Mouse (Mus musculus): ENCODE data around the gene Ankfy1. TPM values are rescaled to one million over a fixed set of nuclear protein-coding genes. Genes with fewer than 3 reads are reported as not detected.

The Ankfy1 gene
- 9.0 and 10.9 TPM in 2 replicates for polyA plus RNA-seq (2015; fragmentation: Nextera tagmentation; extraction: Ambion mirVana)

DNA sequence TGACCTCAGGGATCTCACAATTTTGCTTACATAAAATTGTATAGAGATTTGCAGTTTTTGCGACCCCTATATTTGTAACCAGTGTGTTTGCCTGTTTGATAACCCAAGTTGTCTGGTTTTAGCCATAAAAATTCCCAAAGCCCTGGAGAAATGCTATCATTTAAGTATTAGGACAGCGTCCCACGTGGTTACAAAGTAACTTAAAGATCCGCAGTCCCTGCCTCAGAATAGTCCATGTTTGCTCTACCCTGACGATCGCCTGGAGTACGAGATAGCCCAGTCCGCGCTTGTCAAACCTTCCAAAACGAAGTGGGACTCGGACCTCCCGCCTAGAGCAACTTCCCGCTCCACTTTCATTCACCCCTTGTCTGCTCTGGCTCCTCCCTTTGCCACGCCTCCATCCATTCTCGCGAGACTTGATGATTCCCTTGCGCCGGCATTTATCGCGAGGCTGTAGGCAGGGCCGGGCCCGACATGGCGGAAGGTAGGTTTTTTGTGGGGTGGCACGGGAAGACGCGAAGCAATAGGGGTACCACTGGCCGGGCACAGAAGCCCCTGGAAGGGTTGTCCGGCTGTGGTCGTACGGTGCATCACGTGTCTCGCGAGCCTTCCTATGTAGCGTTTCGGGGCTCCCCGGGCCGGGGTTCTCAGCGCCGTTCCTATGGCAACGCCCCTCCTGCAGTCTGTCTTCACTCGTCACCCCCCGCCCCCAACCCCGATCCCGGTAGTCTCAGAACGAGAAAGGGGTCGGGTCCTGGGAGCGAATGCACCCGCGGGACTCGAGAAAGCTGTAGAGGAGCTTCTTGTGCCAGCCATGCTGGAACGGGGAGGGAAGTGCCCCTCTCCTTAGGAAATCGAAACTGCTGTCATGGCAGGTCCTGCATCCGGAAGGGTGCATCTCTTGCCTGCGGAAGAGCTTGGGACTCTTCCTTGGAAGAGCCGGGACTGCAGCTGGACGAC is at the start of gene Ankfy1:
Ankfy1 (plus strand) TSS at position 456 of the 960 bp plus-strand sequence.

DNA sequence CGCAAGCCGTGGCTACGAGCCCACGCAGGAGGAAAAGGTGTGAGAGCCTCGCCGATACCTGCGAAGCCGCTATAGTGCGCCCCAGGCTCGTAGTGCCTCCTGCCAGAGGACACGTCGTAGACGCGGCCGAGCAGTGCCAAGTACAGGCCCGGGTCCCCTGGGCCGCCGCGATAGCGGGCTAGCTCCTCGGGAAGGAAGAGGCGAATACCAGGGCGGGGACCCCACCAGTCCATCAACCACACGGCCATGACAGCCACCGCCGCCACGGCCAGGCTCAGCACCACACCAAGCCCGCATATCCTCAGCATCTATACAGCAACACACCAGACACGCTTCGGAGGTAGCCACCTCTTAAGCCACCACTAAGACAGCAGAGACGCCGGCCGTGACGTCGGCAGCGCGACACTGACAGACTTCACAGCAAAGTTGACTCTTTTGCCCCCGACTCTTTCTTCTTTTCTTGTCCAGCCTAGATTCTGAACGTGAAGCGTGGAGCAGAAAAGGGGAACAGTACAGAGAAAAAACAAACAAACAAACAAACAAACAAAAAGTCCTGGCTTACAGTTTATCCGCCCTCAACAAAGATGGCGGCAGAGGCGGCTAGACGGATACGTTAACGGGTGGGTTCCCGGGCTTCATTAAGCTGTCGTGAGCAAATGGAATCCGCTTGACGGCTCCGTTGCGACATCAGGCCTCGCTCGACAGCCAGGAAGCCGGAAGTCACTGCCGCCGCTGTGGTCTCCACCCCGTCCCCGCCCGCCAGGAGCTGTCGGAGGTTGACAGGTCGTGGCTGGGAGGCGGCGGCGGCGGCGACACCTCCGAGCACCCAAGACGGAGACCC is 105.9 kb downstream of the Ankfy1 start, which contains the start of the genes Cyb5d2 and Zzef1:
Cyb5d2 (minus strand) TSS at position 688 of the 841 bp plus-strand sequence.
Zzef1 (plus strand) TSS at position 772 of the 841 bp plus-strand sequence.

Small RNA genes within 50 kb of the gene (microRNA-seq; reads per million reads assigned to microRNA genes)
- not detected for gene Gm25678

Other genes with a start within 250 kb of the Ankfy1 start
- 69.5 and 71.9 TPM in 2 replicates for gene Mybbp1a, start 248.7 kb upstream of the Ankfy1 start, polyA plus RNA-seq (2015; fragmentation: Nextera tagmentation; extraction: Ambion mirVana)
- 3.3 and 3.7 TPM in 2 replicates for gene Spns2, start 200.1 kb upstream of the Ankfy1 start, polyA plus RNA-seq (2015; fragmentation: Nextera tagmentation; extraction: Ambion mirVana)
- gene Spns3, start 139.5 kb upstream of the Ankfy1 start, polyA plus RNA-seq (2015; fragmentation: Nextera tagmentation; extraction: Ambion mirVana), result 0.06 and 0.07 TPM in 2 replicates
- 45.5 and 54.4 TPM in 2 replicates for gene Ube2g1, start 82.7 kb upstream of the Ankfy1 start, polyA plus RNA-seq (2015; fragmentation: Nextera tagmentation; extraction: Ambion mirVana)
- 5.8 and 6.0 TPM in 2 replicates for gene Cyb5d2, start 106.1 kb downstream of the Ankfy1 start, polyA plus RNA-seq (2015; fragmentation: Nextera tagmentation; extraction: Ambion mirVana)
- 6.7 and 7.1 TPM in 2 replicates for gene Zzef1, start 106.2 kb downstream of the Ankfy1 start, polyA plus RNA-seq (2015; fragmentation: Nextera tagmentation; extraction: Ambion mirVana)